Mouse (Mus musculus): ENCODE results near the gene Il12a. TPM values are rescaled to one million over a fixed set of nuclear protein-coding genes. Genes with fewer than 3 reads are reported as not detected.
A peak's percentile ranks its signal among the peaks of the same experiment; 100 is the strongest.
"Not testable (repeated sequence)": the region's sequence is repeated elsewhere in the genome, so short reads cannot be mapped to it uniquely, and the experiment has no call there.

The Il12a gene
- polyA plus RNA-seq, 1 experiment from 2014 or later = not detected

DNA sequence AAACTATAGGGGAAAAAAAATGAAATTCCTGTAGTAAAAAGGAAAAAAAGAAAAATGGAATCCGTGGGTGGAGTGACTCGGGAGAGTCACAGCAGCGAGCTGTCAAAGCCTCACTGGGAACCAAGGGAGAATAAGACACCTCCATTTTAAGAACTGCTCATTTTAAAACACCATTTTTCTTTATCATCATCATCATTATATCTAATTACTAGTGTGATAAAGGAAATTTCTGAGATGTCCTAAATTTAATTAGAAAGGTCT, 53.0 kb downstream of the Il12a start:
- WGBS = 44% methylated on average over 3 of the region's 3 CpGs
- H3K27me3 ChIP-seq (replicated peaks) = no peaks in the 10 kb centered on the region
- no peaks in the 10 kb centered on the region for H3K36me3 ChIP-seq
- peaks cover 6% of the 10 kb centered on the region; the same call in 1 of the 2 replicates for H3K9me3 ChIP-seq
- no peak for ATAC-seq (ENCODE audit: extremely low read depth, insufficient number of reproducible peaks, low FRiP score, low TSS enrichment)
- H3K9ac ChIP-seq = no peak overlapping the region
- no peak overlapping the region for H3K4me2 ChIP-seq
- peaks cover 25% of the 10 kb centered on the region for H3K4me1 ChIP-seq
- no peak overlapping the region for H3K27ac ChIP-seq (replicated peaks)
- H3K4me3 ChIP-seq = no peak overlapping the region

DNA sequence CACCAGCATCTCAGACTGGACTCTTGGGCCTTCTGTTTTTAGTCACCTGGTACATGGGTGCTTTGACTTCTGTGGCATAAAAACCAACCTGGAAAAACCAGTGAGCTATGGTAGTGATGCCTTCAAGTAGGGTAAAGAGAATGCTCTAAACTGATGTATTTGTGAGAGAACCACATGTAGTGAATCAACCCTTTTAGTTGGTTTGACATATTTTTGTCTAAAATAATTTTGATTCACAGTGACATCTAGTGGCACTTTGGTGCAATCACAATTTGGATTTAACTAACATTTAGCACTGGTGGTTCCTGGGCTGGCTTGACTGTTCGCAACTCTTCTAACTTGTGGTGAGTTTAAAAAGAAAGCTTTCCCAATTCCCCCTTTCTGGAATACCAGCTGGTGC, 53.7 kb downstream of the Il12a start:
- Histone ChIP-seq H3K9ac (no peak overlapping the region), H3K4me1 (peaks cover 25% of the 10 kb centered on the region), H3K4me3 (no peak overlapping the region), H3K4me2 (no peak overlapping the region), H3K36me3 (no peaks in the 10 kb centered on the region), H3K27me3 (replicated peaks) (no peaks in the 10 kb centered on the region), H3K9me3 (peaks cover 6% of the 10 kb centered on the region; the same call in 1 of the 2 replicates), H3K27ac (replicated peaks) (peak overlapping the region; percentile 25; the same call in 1 of the 2 replicates)
- 79% methylated on average over 1 of the region's 1 CpGs for WGBS
- ATAC-seq (ENCODE audit: extremely low read depth, insufficient number of reproducible peaks, low FRiP score, low TSS enrichment) = no peak

DNA sequence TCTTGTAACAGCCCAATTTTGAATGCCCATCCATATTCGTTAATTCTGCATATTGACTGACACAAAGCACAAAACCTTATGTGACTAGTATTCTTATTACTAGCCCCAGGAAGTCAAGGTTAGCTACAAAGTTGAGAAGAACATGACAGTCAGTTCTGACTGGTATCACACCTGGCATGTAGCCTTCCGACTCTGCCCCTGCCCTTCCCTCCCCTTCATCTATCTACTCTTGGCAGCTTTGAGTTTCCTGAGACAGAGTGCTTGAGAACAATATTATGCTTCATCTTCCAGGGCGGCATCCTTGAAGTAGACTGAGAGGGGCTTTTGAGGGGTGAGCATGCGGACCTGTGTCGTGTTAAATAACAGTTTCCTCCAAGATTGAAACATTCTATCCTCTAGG, 54.6 kb downstream of the Il12a start:
- 81% methylated on average over 5 of the region's 5 CpGs for WGBS
- no peak for ATAC-seq (ENCODE audit: extremely low read depth, insufficient number of reproducible peaks, low FRiP score, low TSS enrichment)
- no peak overlapping the region for H3K27ac ChIP-seq (replicated peaks)
- no peak overlapping the region for H3K4me2 ChIP-seq
- H3K9me3 ChIP-seq = 0 out of 2 replicates have a peak, but pooled peaks cover 1% of the 10 kb centered on the region
- H3K4me1 ChIP-seq = peaks cover 25% of the 10 kb centered on the region
- H3K9ac ChIP-seq = no peak overlapping the region
- H3K27me3 ChIP-seq (replicated peaks) = no peaks in the 10 kb centered on the region
- H3K4me3 ChIP-seq = no peak overlapping the region
- no peaks in the 10 kb centered on the region for H3K36me3 ChIP-seq

- not testable (repeated sequence) for H3K9me3 ChIP-seq; H3K4me2 ChIP-seq; ATAC-seq (ENCODE audit: extremely low read depth, insufficient number of reproducible peaks, low FRiP score, low TSS enrichment); H3K27me3 ChIP-seq (replicated peaks); H3K27ac ChIP-seq (replicated peaks); H3K36me3 ChIP-seq; H3K4me3 ChIP-seq; H3K9ac ChIP-seq
- peaks cover 25% of the 10 kb centered on the region for H3K4me1 ChIP-seq
- WGBS = 75% methylated on average over 4 of the region's 4 CpGs
These were observed 55.8 kb downstream of the Il12a start for GRCm38 (mm10) chr3:68746282-68746681.

Other genes with a start within 250 kb of the Il12a start
- 6.4 and 8.4 TPM in 2 replicates for gene 1110032F04Rik, start 178.9 kb downstream of the Il12a start, polyA plus RNA-seq (2015; fragmentation: Nextera tagmentation; extraction: Ambion mirVana)